Mouse (Mus musculus): ENCODE results near the gene Celf2. TPM values are rescaled to one million over a fixed set of nuclear protein-coding genes. Genes with fewer than 3 reads are reported as not detected.

Gene Celf2
- polyA plus RNA-seq, 1 experiment: 17.4 TPM

- Histone ChIP-seq H3K27me3 (ENCODE audit: control insufficient read depth, insufficient read depth, low read length) (no peaks in the 10 kb centered on the region), H3K4me1 (ENCODE audit: control insufficient read depth, insufficient read depth, low read length) (no peaks in the 10 kb centered on the region), H3K36me3 (ENCODE audit: control insufficient read depth, insufficient read depth, low read length) (no peaks in the 10 kb centered on the region), H3K27ac (ENCODE audit: control insufficient read depth, insufficient read depth, low read depth, low read length) (no peak overlapping the region), H3K4me3 (ENCODE audit: control insufficient read depth, low read depth, low read length) (no peak overlapping the region)
- TF ChIP-seq POLR2A (IDR thresholded peaks at IDR 0.05; ENCODE audit: control insufficient read depth, low read depth, low read length): no peak
- no peak for TF ChIP-seq CTCF (IDR thresholded peaks at IDR 0.05; ENCODE audit: control insufficient read depth, insufficient read depth, insufficient replicate concordance, low read depth, low read length)
Measured at GRCm38 (mm10) chr2:6689689-6690088, 819.7 kb downstream of the Celf2 start.

- Histone ChIP-seq H3K27ac (ENCODE audit: control insufficient read depth, insufficient read depth, low read depth, low read length) (no peak overlapping the region), H3K4me1 (ENCODE audit: control insufficient read depth, insufficient read depth, low read length) (no peaks in the 10 kb centered on the region), H3K4me3 (ENCODE audit: control insufficient read depth, low read depth, low read length) (no peak overlapping the region), H3K27me3 (ENCODE audit: control insufficient read depth, insufficient read depth, low read length) (no peaks in the 10 kb centered on the region), H3K36me3 (ENCODE audit: control insufficient read depth, insufficient read depth, low read length) (no peaks in the 10 kb centered on the region)
- TF ChIP-seq CTCF (IDR thresholded peaks at IDR 0.05; ENCODE audit: control insufficient read depth, insufficient read depth, insufficient replicate concordance, low read depth, low read length) (no peak), POLR2A (IDR thresholded peaks at IDR 0.05; ENCODE audit: control insufficient read depth, low read depth, low read length) (no peak)
Measured at GRCm38 (mm10) chr2:6678231-6678630, 831.1 kb downstream of the Celf2 start.

GRCm38 (mm10) chr2:6677457-6677856 is 831.9 kb downstream of the Celf2 start:
- H3K27ac ChIP-seq (ENCODE audit: control insufficient read depth, insufficient read depth, low read depth, low read length): no peak overlapping the region
- no peaks in the 10 kb centered on the region for H3K27me3 ChIP-seq (ENCODE audit: control insufficient read depth, insufficient read depth, low read length)
- no peak overlapping the region for H3K4me3 ChIP-seq (ENCODE audit: control insufficient read depth, low read depth, low read length)
- H3K4me1 ChIP-seq (ENCODE audit: control insufficient read depth, insufficient read depth, low read length): no peaks in the 10 kb centered on the region
- no peak for TF ChIP-seq CTCF (IDR thresholded peaks at IDR 0.05; ENCODE audit: control insufficient read depth, insufficient read depth, insufficient replicate concordance, low read depth, low read length)
- TF ChIP-seq POLR2A (IDR thresholded peaks at IDR 0.05; ENCODE audit: control insufficient read depth, low read depth, low read length): no peak
- no peaks in the 10 kb centered on the region for H3K36me3 ChIP-seq (ENCODE audit: control insufficient read depth, insufficient read depth, low read length)

GRCm38 (mm10) chr2:6674401-6674800 is 835.0 kb downstream of the Celf2 start:
- H3K4me3 ChIP-seq (ENCODE audit: control insufficient read depth, low read depth, low read length): no peak overlapping the region
- no peak overlapping the region for H3K27ac ChIP-seq (ENCODE audit: control insufficient read depth, insufficient read depth, low read depth, low read length)
- no peaks in the 10 kb centered on the region for H3K27me3 ChIP-seq (ENCODE audit: control insufficient read depth, insufficient read depth, low read length)
- TF ChIP-seq POLR2A (IDR thresholded peaks at IDR 0.05; ENCODE audit: control insufficient read depth, low read depth, low read length): no peak
- TF ChIP-seq CTCF (IDR thresholded peaks at IDR 0.05; ENCODE audit: control insufficient read depth, insufficient read depth, insufficient replicate concordance, low read depth, low read length): no peak
- no peaks in the 10 kb centered on the region for H3K36me3 ChIP-seq (ENCODE audit: control insufficient read depth, insufficient read depth, low read length)
- H3K4me1 ChIP-seq (ENCODE audit: control insufficient read depth, insufficient read depth, low read length): no peaks in the 10 kb centered on the region

GRCm38 (mm10) chr2:6673418-6673817 is 835.9 kb downstream of the Celf2 start:
- H3K4me1 ChIP-seq (ENCODE audit: control insufficient read depth, insufficient read depth, low read length): no peaks in the 10 kb centered on the region
- no peak overlapping the region for H3K4me3 ChIP-seq (ENCODE audit: control insufficient read depth, low read depth, low read length)
- H3K27me3 ChIP-seq (ENCODE audit: control insufficient read depth, insufficient read depth, low read length): no peaks in the 10 kb centered on the region
- H3K36me3 ChIP-seq (ENCODE audit: control insufficient read depth, insufficient read depth, low read length): no peaks in the 10 kb centered on the region
- no peak overlapping the region for H3K27ac ChIP-seq (ENCODE audit: control insufficient read depth, insufficient read depth, low read depth, low read length)
- TF ChIP-seq POLR2A (IDR thresholded peaks at IDR 0.05; ENCODE audit: control insufficient read depth, low read depth, low read length) (no peak), CTCF (IDR thresholded peaks at IDR 0.05; ENCODE audit: control insufficient read depth, insufficient read depth, insufficient replicate concordance, low read depth, low read length) (no peak)

- Histone ChIP-seq H3K36me3 (ENCODE audit: control insufficient read depth, insufficient read depth, low read length) (no peaks in the 10 kb centered on the region), H3K4me3 (ENCODE audit: control insufficient read depth, low read depth, low read length) (no peak overlapping the region), H3K27me3 (ENCODE audit: control insufficient read depth, insufficient read depth, low read length) (no peaks in the 10 kb centered on the region), H3K27ac (ENCODE audit: control insufficient read depth, insufficient read depth, low read depth, low read length) (no peak overlapping the region), H3K4me1 (ENCODE audit: control insufficient read depth, insufficient read depth, low read length) (no peaks in the 10 kb centered on the region)
- TF ChIP-seq CTCF (IDR thresholded peaks at IDR 0.05; ENCODE audit: control insufficient read depth, insufficient read depth, insufficient replicate concordance, low read depth, low read length) (no peak), POLR2A (IDR thresholded peaks at IDR 0.05; ENCODE audit: control insufficient read depth, low read depth, low read length) (no peak)
Measured at GRCm38 (mm10) chr2:6667611-6668010, 841.8 kb downstream of the Celf2 start.

GRCm38 (mm10) chr2:6659834-6660233 is 849.5 kb downstream of the Celf2 start:
- no peak overlapping the region for H3K4me3 ChIP-seq (ENCODE audit: control insufficient read depth, low read depth, low read length)
- TF ChIP-seq POLR2A (IDR thresholded peaks at IDR 0.05; ENCODE audit: control insufficient read depth, low read depth, low read length): no peak
- TF ChIP-seq CTCF (IDR thresholded peaks at IDR 0.05; ENCODE audit: control insufficient read depth, insufficient read depth, insufficient replicate concordance, low read depth, low read length): no peak
- no peak overlapping the region for H3K27ac ChIP-seq (ENCODE audit: control insufficient read depth, insufficient read depth, low read depth, low read length)
- H3K4me1 ChIP-seq (ENCODE audit: control insufficient read depth, insufficient read depth, low read length): no peaks in the 10 kb centered on the region
- H3K27me3 ChIP-seq (ENCODE audit: control insufficient read depth, insufficient read depth, low read length): no peaks in the 10 kb centered on the region
- no peaks in the 10 kb centered on the region for H3K36me3 ChIP-seq (ENCODE audit: control insufficient read depth, insufficient read depth, low read length)

GRCm38 (mm10) chr2:6653719-6654118 is 855.6 kb downstream of the Celf2 start:
- Histone ChIP-seq H3K4me3 (ENCODE audit: control insufficient read depth, low read depth, low read length) (no peak overlapping the region), H3K36me3 (ENCODE audit: control insufficient read depth, insufficient read depth, low read length) (no peaks in the 10 kb centered on the region), H3K27me3 (ENCODE audit: control insufficient read depth, insufficient read depth, low read length) (no peaks in the 10 kb centered on the region), H3K4me1 (ENCODE audit: control insufficient read depth, insufficient read depth, low read length) (no peaks in the 10 kb centered on the region), H3K27ac (ENCODE audit: control insufficient read depth, insufficient read depth, low read depth, low read length) (no peak overlapping the region)
- TF ChIP-seq POLR2A (IDR thresholded peaks at IDR 0.05; ENCODE audit: control insufficient read depth, low read depth, low read length) (no peak), CTCF (IDR thresholded peaks at IDR 0.05; ENCODE audit: control insufficient read depth, insufficient read depth, insufficient replicate concordance, low read depth, low read length) (no peak)
